8 mouse cellular contexts compared by ENCODE assay signal in the genomic region with DNA sequence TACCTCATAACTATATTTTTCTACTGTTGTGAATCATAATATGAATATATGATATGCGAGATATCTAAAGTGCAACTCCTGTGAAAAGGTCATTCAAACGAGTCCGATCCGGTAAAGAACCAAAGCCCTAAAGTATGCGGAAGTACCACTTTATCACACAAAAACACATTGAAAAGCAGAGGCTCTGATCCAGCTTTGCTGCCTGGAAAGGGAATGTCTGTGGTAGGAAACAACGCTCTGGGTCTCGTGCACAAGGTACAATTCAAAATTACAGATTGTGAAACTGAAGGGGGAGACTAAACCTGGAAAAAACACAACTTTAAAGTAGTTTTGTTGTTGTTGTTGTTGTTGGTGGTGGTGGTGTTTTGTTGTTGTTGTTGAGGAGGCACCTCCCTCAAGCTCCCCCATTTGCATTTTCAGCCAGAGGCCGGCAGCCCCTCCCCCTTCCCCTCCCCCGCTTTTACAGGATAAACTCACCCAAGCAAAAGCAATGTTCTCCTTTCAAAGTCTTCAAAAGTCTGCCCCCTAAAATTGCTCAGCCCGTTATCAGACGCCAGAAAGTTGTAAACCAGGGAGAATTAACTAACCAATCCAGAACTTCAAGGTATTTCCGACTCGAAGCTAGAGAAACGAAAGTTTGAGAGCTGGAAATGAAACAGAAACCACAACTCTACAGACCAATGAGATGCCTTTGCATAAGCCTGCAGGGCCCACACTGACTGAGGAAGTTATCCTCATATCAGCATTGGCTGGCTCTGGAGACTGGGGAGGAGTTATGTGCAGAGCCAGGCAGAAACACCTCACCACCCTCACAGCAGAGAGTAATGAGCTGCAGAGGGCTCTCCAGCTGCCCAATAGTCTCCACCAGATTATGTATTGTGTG. TPM values are rescaled to one million over a fixed set of nuclear protein-coding genes. Genes with fewer than 3 reads are reported as not detected.
DNase-seq lines count a peak whose midpoint lies in the region; ATAC-seq and TF ChIP-seq lines count a peak whose summit lies in the region.

TSS of gene Trim12c (minus strand) at position 646 of the 883 bp plus-strand sequence.

- H3K9ac ChIP-seq in heart, embryonic 14.5 days (ENCODE audit: low read length): peak within 1 kb of the TSS; percentile 72
- peak within 1 kb of the TSS; percentile 25; the same call in 1 of the 2 replicates for H3K9ac ChIP-seq in kidney, postnatal 0 days (ENCODE audit: low read depth, low read length)
- H3K9ac ChIP-seq in lung, embryonic 14.5 days: peak within 1 kb of the TSS; percentile 1; the same call in 1 of the 2 replicates
- H3K9ac ChIP-seq in neural tube, embryonic 15.5 days (replicated peaks): no peak within 1 kb of the TSS

- H3K27me3 ChIP-seq in heart, embryonic 14.5 days (ENCODE audit: control insufficient read depth, insufficient read depth, low read length): no peaks in the 10 kb centered on the region
- no peaks in the 10 kb centered on the region for H3K27me3 ChIP-seq in kidney, postnatal 0 days (ENCODE audit: insufficient read depth, low read length)
- H3K27me3 ChIP-seq in lung, embryonic 14.5 days (ENCODE audit: insufficient read depth, low read length): no peaks in the 10 kb centered on the region
- no peaks in the 10 kb centered on the region for H3K27me3 ChIP-seq in neural tube, embryonic 15.5 days (replicated peaks)

- no peaks in the 10 kb centered on the region for H3K36me3 ChIP-seq in heart, embryonic 14.5 days (ENCODE audit: control insufficient read depth, insufficient read depth, low read length)
- no peaks in the 10 kb centered on the region for H3K36me3 ChIP-seq in kidney, postnatal 0 days (ENCODE audit: insufficient read depth, low read length)
- no peaks in the 10 kb centered on the region for H3K36me3 ChIP-seq in lung, embryonic 14.5 days (ENCODE audit: insufficient read depth)
- no peaks in the 10 kb centered on the region for H3K36me3 ChIP-seq in neural tube, embryonic 15.5 days

- H3K4me1 ChIP-seq in heart, embryonic 14.5 days (ENCODE audit: control insufficient read depth in 2 of 2, insufficient read depth in 2 of 2, low read length in 2 of 2): peaks cover 0 to 6% of the 10 kb centered on the region in 2 experiments; a peak in 2 of 4 replicates
- H3K4me1 ChIP-seq in kidney, postnatal 0 days (replicated peaks; ENCODE audit: insufficient read depth, low read length): no peaks in the 10 kb centered on the region
- no peaks in the 10 kb centered on the region for H3K4me1 ChIP-seq in lung, embryonic 14.5 days (ENCODE audit: insufficient read depth)
- H3K4me1 ChIP-seq in neural tube, embryonic 15.5 days: no peaks in the 10 kb centered on the region

- ATAC-seq in erythroblast, adult 5-6 weeks (replicated peaks; ENCODE audit: low FRiP score, poor library complexity, severe bottlenecking): peak; percentile 96
- ATAC-seq in heart, embryonic 14.5 days (ENCODE audit: insufficient number of reproducible peaks, insufficient read depth, low FRiP score, low read depth): peak; percentile 99
- peak; percentile 100 for ATAC-seq in kidney, postnatal 0 days (replicated peaks; ENCODE audit: low FRiP score, low read depth)
- peak; percentile 100 for ATAC-seq in lung, embryonic 14.5 days (ENCODE audit: insufficient read depth)
- peak; percentile 79; the same call in 1 of the 2 replicates for ATAC-seq in neural tube, embryonic 15.5 days (ENCODE audit: low FRiP score)

- peak; percentile 14; the same call in 1 of the 2 replicates for TF ChIP-seq CTCF in kidney, postnatal 0 days (IDR thresholded peaks at IDR 0.05; ENCODE audit: low read depth)
- no peak for TF ChIP-seq CTCF in lung, embryonic 14.5 days (IDR thresholded peaks at IDR 0.05; ENCODE audit: low read depth)

- WGBS in heart, embryonic 14.5 days: 4% methylated on average over 14 of the region's 14 CpGs
- 4% methylated on average over 14 of the region's 14 CpGs for WGBS in kidney, postnatal 0 days
- WGBS in lung, embryonic 14.5 days: 3% methylated on average over 14 of the region's 14 CpGs
- WGBS in neural tube, embryonic 15.5 days: 8% methylated on average over 14 of the region's 14 CpGs

- peak within 1 kb of the TSS; percentile 70 for H3K4me2 ChIP-seq in heart, embryonic 14.5 days (ENCODE audit: low read length)
- peak within 1 kb of the TSS; percentile 60 for H3K4me2 ChIP-seq in kidney, postnatal 0 days (ENCODE audit: low read length)
- H3K4me2 ChIP-seq in lung, embryonic 14.5 days: peak within 1 kb of the TSS; percentile 56
- peak within 1 kb of the TSS; percentile 43 for H3K4me2 ChIP-seq in neural tube, embryonic 15.5 days

- H3K27ac ChIP-seq in heart, embryonic 14.5 days (replicated peaks in 1 of 2; ENCODE audit: control insufficient read depth in 1 of 2, insufficient read depth in 1 of 2, low read depth in 2 of 2, low read length in 2 of 2): peak within 1 kb of the TSS; percentile 68 to 73
- peak within 1 kb of the TSS; percentile 72 for H3K27ac ChIP-seq in kidney, postnatal 0 days
- H3K27ac ChIP-seq in lung, embryonic 14.5 days (ENCODE audit: low read depth): 0 out of 2 replicates have a peak within 1 kb of the TSS, but pooled peaks have one; percentile 2
- 0 out of 2 replicates have a peak within 1 kb of the TSS, but pooled peaks have one; percentile 37 for H3K27ac ChIP-seq in neural tube, embryonic 15.5 days (replicated peaks)

- DNase-seq in 3T3-L1 (ENCODE audit: low read depth, low spot score): peak; percentile 92
- peak; percentile 84 for DNase-seq in adipocyte (ENCODE audit: low spot score)
- DNase-seq in kidney, postnatal 0 days (ENCODE audit: low spot score): peak; percentile 96
- peak; percentile 86 for DNase-seq in lung, embryonic 14.5 days
- peak; percentile 68 to 73 for DNase-seq in thymus, postnatal 10 days (ENCODE audit: low spot score in 2 of 2)

- H3K4me3 ChIP-seq in heart, embryonic 14.5 days (ENCODE audit: control insufficient read depth in 1 of 2, insufficient read depth in 1 of 2, low read depth in 1 of 2, low read length in 2 of 2): peak within 1 kb of the TSS; percentile 49 to 56
- peak within 1 kb of the TSS; percentile 46 for H3K4me3 ChIP-seq in kidney, postnatal 0 days (replicated peaks; ENCODE audit: low read depth, low read length)
- peak within 1 kb of the TSS; percentile 42 for H3K4me3 ChIP-seq in lung, embryonic 14.5 days (ENCODE audit: low read depth, low read length)
- peak within 1 kb of the TSS; percentile 33 for H3K4me3 ChIP-seq in neural tube, embryonic 15.5 days (replicated peaks)

- H3K9me3 ChIP-seq in heart, embryonic 14.5 days (ENCODE audit: control insufficient read depth, low read length): no peaks in the 10 kb centered on the region
- no peaks in the 10 kb centered on the region for H3K9me3 ChIP-seq in kidney, postnatal 0 days (replicated peaks; ENCODE audit: low read length)
- H3K9me3 ChIP-seq in lung, embryonic 14.5 days (ENCODE audit: low read depth, low read length): no peaks in the 10 kb centered on the region
- no peaks in the 10 kb centered on the region for H3K9me3 ChIP-seq in neural tube, embryonic 15.5 days (replicated peaks)

RNA-seq across cellular contexts. Expression of gene Trim12c, which starts in this region (rescaled TPM):
- total RNA-seq in erythroblast, adult 5-6 weeks (2015; ENCODE audit: low replicate concordance): 29.7 and 32.9 TPM in 2 replicates
- 58.3 and 59.0 TPM in 2 replicates for total RNA-seq in erythroblast, adult 5-6 weeks (2017; ENCODE audit: low replicate concordance)
- 2.0 and 2.6 TPM in 2 replicates for polyA plus RNA-seq in heart, embryonic 14.5 days (2014; fragmentation: Nextera tagmentation; extraction: Ambion mirVana)
- 2.2 TPM in 2 replicates for polyA plus RNA-seq in kidney, postnatal 0 days (2015; fragmentation: Nextera tagmentation; extraction: Ambion mirVana)
- polyA plus RNA-seq in lung, embryonic 14.5 days (2014; fragmentation: Nextera tagmentation; extraction: Ambion mirVana): 1.0 and 1.4 TPM in 2 replicates
- polyA plus RNA-seq in neural tube, embryonic 15.5 days (2015; fragmentation: Nextera tagmentation; extraction: Ambion mirVana): 0.95 and 1.9 TPM in 2 replicates

Comparison
In these comparisons a context has a peak if more than half of its experiments do, and no peak if none do; other contexts are left out.
1. Peak in every context shown above with its lines: DNase-seq, ATAC-seq, H3K4me3 ChIP-seq and H3K27ac ChIP-seq.
2. H3K27ac ChIP-seq: peak in every context shown above with its lines; median percentile 72 in kidney, postnatal 0 days; 70 in heart, embryonic 14.5 days; 37 in neural tube, embryonic 15.5 days; 2 in lung, embryonic 14.5 days.